ENCODE assay signal across 8 mouse cellular contexts in the genomic region with DNA sequence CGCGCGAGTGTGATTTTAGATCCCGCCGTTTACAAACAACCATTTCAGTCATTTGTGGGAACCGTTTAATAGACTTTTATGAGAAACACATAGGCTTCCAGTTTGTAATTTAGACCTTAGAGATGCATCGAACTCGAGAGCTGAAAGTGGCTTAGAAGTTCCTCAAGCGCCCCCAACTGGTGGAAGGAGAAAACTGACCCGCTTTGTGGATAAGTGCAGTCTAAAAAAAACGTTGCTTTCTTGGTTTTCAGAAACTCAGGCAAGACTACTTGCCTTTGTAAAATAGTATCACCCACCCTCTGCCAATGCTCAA. TPM values are rescaled to one million over a fixed set of nuclear protein-coding genes. Genes with fewer than 3 reads are reported as not detected.
DNase-seq lines count a peak whose midpoint lies in the region; ATAC-seq and TF ChIP-seq lines count a peak whose summit lies in the region.

No protein-coding gene starts in this region.

- peaks cover 4 to 24% of the 10 kb centered on the region in 2 experiments for H3K4me1 ChIP-seq in CH12.LX (ENCODE audit: control insufficient read depth in 1 of 2, insufficient read depth in 2 of 2)
- peaks cover 16% of the 10 kb centered on the region for H3K4me1 ChIP-seq in heart, embryonic 16.5 days (ENCODE audit: control insufficient read depth, insufficient read depth, low read length)
- H3K4me1 ChIP-seq in liver, embryonic 15.5 days (replicated peaks) = peaks cover 42% of the 10 kb centered on the region
- peaks cover 41% of the 10 kb centered on the region for H3K4me1 ChIP-seq in neural tube, embryonic 12.5 days

- H3K9ac ChIP-seq in CH12.LX (ENCODE audit: insufficient read depth, low read depth) = no peak overlapping the region
- H3K9ac ChIP-seq in heart, embryonic 16.5 days (ENCODE audit: low read length) = peak overlapping the region; percentile 53
- H3K9ac ChIP-seq in liver, embryonic 15.5 days = 0 out of 2 replicates have a peak overlapping the region, but pooled peaks have one; percentile 20
- H3K9ac ChIP-seq in neural tube, embryonic 12.5 days = no peak overlapping the region

- H3K27ac ChIP-seq in CH12.LX (ENCODE audit: insufficient read depth, low read depth) = no peak overlapping the region
- no peak overlapping the region for H3K27ac ChIP-seq in heart, embryonic 16.5 days (ENCODE audit: low read length)
- H3K27ac ChIP-seq in liver, embryonic 15.5 days (replicated peaks) = no peak overlapping the region
- peak overlapping the region; percentile 67; the same call in 1 of the 2 replicates for H3K27ac ChIP-seq in neural tube, embryonic 12.5 days

- DNase-seq in CH12.LX (ENCODE audit: extremely low read depth) = peak; percentile 82
- peak; percentile 85 for DNase-seq in brain, adult 2 months (ENCODE audit: low read depth, low spot score)
- DNase-seq in kidney, postnatal 25 days = peak; percentile 48 to 73
- peak; percentile 46 for DNase-seq in testis, postnatal 14 days (ENCODE audit: low spot score)

- WGBS in heart, embryonic 16.5 days = 2% methylated on average over 11 of the region's 11 CpGs
- 1% methylated on average over 11 of the region's 11 CpGs for WGBS in liver, embryonic 15.5 days (ENCODE audit: insufficient replicate concordance)
- WGBS in neural tube, embryonic 12.5 days = under 1% methylated on average over 11 of the region's 11 CpGs

- in situ Hi-C loops in CH12.LX (cut with MboI; ENCODE audit: low pct_ligation_motif_present, low pct_unique_long_range_greater_than_20kb, low sequenced_read_pairs) = loop anchor here (10.0 to 25.0 kb wide), 5 partner anchors 149 to 822 kb away; no protein-coding TSS in a partner anchor

- TF ChIP-seq EP300 in CH12.LX (IDR thresholded peaks at IDR 0.05; ENCODE audit: low read length) = no peak

- no peaks in the 10 kb centered on the region for H3K27me3 ChIP-seq in CH12.LX (replicated peaks)
- H3K27me3 ChIP-seq in heart, embryonic 16.5 days (ENCODE audit: control insufficient read depth, insufficient read depth, low read length) = no peaks in the 10 kb centered on the region
- peaks cover 31% of the 10 kb centered on the region for H3K27me3 ChIP-seq in liver, embryonic 15.5 days
- no peaks in the 10 kb centered on the region for H3K27me3 ChIP-seq in neural tube, embryonic 12.5 days (replicated peaks)

- peak overlapping the region; percentile 97 for H3K4me2 ChIP-seq in CH12.LX (ENCODE audit: insufficient read depth, low read depth, poor library complexity, severe bottlenecking)
- H3K4me2 ChIP-seq in heart, embryonic 16.5 days (ENCODE audit: low read depth, low read length) = peak overlapping the region; percentile 90
- H3K4me2 ChIP-seq in liver, embryonic 15.5 days = peak overlapping the region; percentile 62
- H3K4me2 ChIP-seq in neural tube, embryonic 12.5 days (replicated peaks) = peak overlapping the region; percentile 56

- TF ChIP-seq CTCF in CH12.LX (conservative IDR thresholded peaks at IDR 0.05 in 1 of 2, IDR thresholded peaks at IDR 0.05 in 1 of 2; ENCODE audit: low read depth in 2 of 2, low read length in 2 of 2) = peak; percentile 82 to 89

- H3K4me3 ChIP-seq in CH12.LX (replicated peaks in 1 of 3; ENCODE audit: low read depth in 2 of 3, low read length in 2 of 3, poor library complexity in 1 of 3) = peak overlapping the region in 1 of 3 experiments; percentile 15
- peak overlapping the region; percentile 49 for H3K4me3 ChIP-seq in heart, embryonic 16.5 days (ENCODE audit: low read length)
- peak overlapping the region; percentile 38 for H3K4me3 ChIP-seq in liver, embryonic 15.5 days (replicated peaks)
- H3K4me3 ChIP-seq in neural tube, embryonic 12.5 days = 0 out of 2 replicates have a peak overlapping the region, but pooled peaks have one; percentile 27

- TF ChIP-seq POLR2A in CH12.LX (IDR thresholded peaks at IDR 0.05; ENCODE audit: low read depth, low read length) = no peak

- dilution Hi-C loops in CH12.LX (cut with MboI; ENCODE audit: extremely low pct_ligation_motif_present, extremely low pct_unique_long_range_greater_than_20kb, low sequenced_read_pairs) = no loop called here

- no peaks in the 10 kb centered on the region for H3K79me2 ChIP-seq in CH12.LX (replicated peaks; ENCODE audit: control insufficient read depth, extremely low read depth, insufficient read depth, poor library complexity, severe bottlenecking)

- 0 out of 2 replicates have a peak, but pooled peaks have one; percentile 52 for ATAC-seq in erythroid progenitor cell, adult 5-6 weeks (replicated peaks; ENCODE audit: low FRiP score, poor library complexity, severe bottlenecking)
- ATAC-seq in heart, embryonic 16.5 days (replicated peaks; ENCODE audit: extremely low read depth, insufficient read depth, low FRiP score) = no peak
- ATAC-seq in liver, embryonic 15.5 days (ENCODE audit: insufficient read depth) = no peak
- 0 out of 2 replicates have a peak, but pooled peaks have one; percentile 10 for ATAC-seq in neural tube, embryonic 12.5 days (ENCODE audit: low FRiP score, low read depth)

- H3K9me3 ChIP-seq in CH12.LX (replicated peaks; ENCODE audit: low read length) = no peaks in the 10 kb centered on the region
- H3K9me3 ChIP-seq in heart, embryonic 16.5 days (replicated peaks; ENCODE audit: control insufficient read depth, low read length) = no peaks in the 10 kb centered on the region
- no peaks in the 10 kb centered on the region for H3K9me3 ChIP-seq in liver, embryonic 15.5 days (replicated peaks)
- H3K9me3 ChIP-seq in neural tube, embryonic 12.5 days = no peaks in the 10 kb centered on the region

- TF ChIP-seq RAD21 in CH12.LX (IDR thresholded peaks at IDR 0.05; ENCODE audit: low read depth, low read length) = peak; percentile 91

- H3K36me3 ChIP-seq in CH12.LX (replicated peaks in 1 of 2; ENCODE audit: control insufficient read depth in 1 of 2, insufficient read depth in 1 of 2, low read length in 1 of 2) = no peaks in the 10 kb centered on the region
- H3K36me3 ChIP-seq in heart, embryonic 16.5 days (ENCODE audit: control insufficient read depth, insufficient read depth) = no peaks in the 10 kb centered on the region
- H3K36me3 ChIP-seq in liver, embryonic 15.5 days (replicated peaks) = no peaks in the 10 kb centered on the region
- no peaks in the 10 kb centered on the region for H3K36me3 ChIP-seq in neural tube, embryonic 12.5 days

TF ChIP-seq in CH12.LX, 34 proteins besides CTCF, POLR2A, EP300 and RAD21 (continues in another document):
- TF ChIP-seq MYC (IDR thresholded peaks at IDR 0.05; ENCODE audit: low read depth, low read length) = no peak
- no peak for TF ChIP-seq ELF1 (IDR thresholded peaks at IDR 0.05; ENCODE audit: low read depth, low read length)
- TF ChIP-seq HCFC1 (IDR thresholded peaks at IDR 0.05; ENCODE audit: low read depth, low read length) = no peak
- no peak for TF ChIP-seq CHD1 (IDR thresholded peaks at IDR 0.05; ENCODE audit: low read depth, low read length)
- 0 out of 2 replicates have a peak, but pooled peaks have one; percentile 11 for TF ChIP-seq JUND (conservative IDR thresholded peaks at IDR 0.05; ENCODE audit: low read depth, low read length)
- no peak for TF ChIP-seq CHD2 (IDR thresholded peaks at IDR 0.05; ENCODE audit: low read length)
- no peak for TF ChIP-seq UBTF (IDR thresholded peaks at IDR 0.05; ENCODE audit: low read depth, low read length)
- peak; percentile 14; the same call in 1 of the 2 replicates for TF ChIP-seq ZC3H11A (IDR thresholded peaks at IDR 0.05; ENCODE audit: low read depth, low read length)
- TF ChIP-seq POLR2AphosphoS2 (IDR thresholded peaks at IDR 0.05; ENCODE audit: low read depth, low read length) = no peak
- TF ChIP-seq RCOR1 (conservative IDR thresholded peaks at IDR 0.05; ENCODE audit: low read depth, low read length) = no peak
- no peak for TF ChIP-seq ETS1 (conservative IDR thresholded peaks at IDR 0.05; ENCODE audit: low read depth, low read length)
- no peak for TF ChIP-seq ZMIZ1 (IDR thresholded peaks at IDR 0.05; ENCODE audit: low read depth, low read length)
- no peak for TF ChIP-seq ZKSCAN1 (IDR thresholded peaks at IDR 0.05; ENCODE audit: borderline replicate concordance, low read depth, low read length)
- TF ChIP-seq PAX5 (IDR thresholded peaks at IDR 0.05; ENCODE audit: low read length) = no peak
- TF ChIP-seq JUN (IDR thresholded peaks at IDR 0.05; ENCODE audit: insufficient read depth, low read depth, low read length) = no peak
- no peak for TF ChIP-seq NRF1 (IDR thresholded peaks at IDR 0.05; ENCODE audit: low read depth, low read length)
- TF ChIP-seq ZNF384 (IDR thresholded peaks at IDR 0.05; ENCODE audit: low read depth, low read length) = peak; percentile 88
- TF ChIP-seq E2F4 (IDR thresholded peaks at IDR 0.05; ENCODE audit: insufficient replicate concordance, low read depth, low read length) = no peak
- TF ChIP-seq SIN3A (IDR thresholded peaks at IDR 0.05; ENCODE audit: low read length) = no peak
- no peak for TF ChIP-seq TCF12 (IDR thresholded peaks at IDR 0.05; ENCODE audit: low read depth, low read length)
- peak; percentile 32; the same call in 1 of the 2 replicates for TF ChIP-seq IRF4 (IDR thresholded peaks at IDR 0.05; ENCODE audit: low read depth, low read length)
- no peak for TF ChIP-seq NELFE (IDR thresholded peaks at IDR 0.05; ENCODE audit: low read depth, low read length)
- no peak for TF ChIP-seq MXI1 (IDR thresholded peaks at IDR 0.05; ENCODE audit: low read depth, low read length)
- TF ChIP-seq GABPA (IDR thresholded peaks at IDR 0.05; ENCODE audit: insufficient replicate concordance, low read depth, low read length) = no peak
- no peak for TF ChIP-seq BHLHE40 (IDR thresholded peaks at IDR 0.05; ENCODE audit: low read depth, low read length)
- peak; percentile 68 for TF ChIP-seq SMC3 (IDR thresholded peaks at IDR 0.05; ENCODE audit: low read depth, low read length)
- TF ChIP-seq USF1 (IDR thresholded peaks at IDR 0.05; ENCODE audit: low read depth, low read length) = no peak
- 0 out of 2 replicates have a peak, but pooled peaks have one; percentile 12 for TF ChIP-seq TBP (conservative IDR thresholded peaks at IDR 0.05; ENCODE audit: low read depth, low read length)
- TF ChIP-seq KAT2A (IDR thresholded peaks at IDR 0.05; ENCODE audit: insufficient replicate concordance, low read length) = no peak

RNA-seq across cellular contexts. Expression of gene Asb4, which starts 0.9 kb away (rescaled TPM):
- total RNA-seq in CH12.LX (2012; rRNA removed) = 0.04 TPM in 2 replicates
- total RNA-seq in CH12.LX (2014; rRNA removed) = 0.07 and 0.11 TPM in 2 replicates
- polyA plus RNA-seq in CH12.LX (2012; ENCODE audit: insufficient read length, low read depth) = 0.07 TPM in 1 of 2 replicates, not detected in the other
- not detected in 2 replicates for total RNA-seq in erythroid progenitor cell, adult 5-6 weeks (2015; ENCODE audit: low replicate concordance)
- not detected in 2 replicates for total RNA-seq in erythroid progenitor cell, adult 5-6 weeks (2017; ENCODE audit: low replicate concordance)
- 26.5 TPM in 2 replicates for polyA plus RNA-seq in heart, embryonic 16.5 days (2015; fragmentation: Nextera tagmentation; extraction: Ambion mirVana)
- polyA plus RNA-seq in liver, embryonic 15.5 days (2015; fragmentation: Nextera tagmentation; extraction: Ambion mirVana) = 4.5 and 4.7 TPM in 2 replicates
- polyA plus RNA-seq in neural tube, embryonic 12.5 days (2016; fragmentation: Nextera tagmentation; extraction: Ambion mirVana) = 21.2 and 22.7 TPM in 2 replicates

Comparison
In these comparisons a context has a peak if more than half of its experiments do, and no peak if none do; other contexts are left out.
1. H3K9ac ChIP-seq: peak in heart, embryonic 16.5 days (single experiment) and liver, embryonic 15.5 days (single experiment); none in CH12.LX (single experiment) and neural tube, embryonic 12.5 days (single experiment).
2. ATAC-seq: peak in erythroid progenitor cell, adult 5-6 weeks (single experiment) and neural tube, embryonic 12.5 days (single experiment); none in heart, embryonic 16.5 days (single experiment) and liver, embryonic 15.5 days (single experiment).
3. Peak in every context shown above with its lines, with median percentiles within 50 percentile points of each other: DNase-seq and H3K4me2 ChIP-seq.